Mouse (Mus musculus): Measurements from ENCODE around the gene C6.

- TF ChIP-seq CTCF (IDR thresholded peaks at IDR 0.05; ENCODE audit: low read depth, low read length) = no peak
- no peak for TF ChIP-seq TAL1 (conservative IDR thresholded peaks at IDR 0.05; ENCODE audit: low read depth, low read length)
- TF ChIP-seq POLR2AphosphoS5 (IDR thresholded peaks at IDR 0.05; ENCODE audit: insufficient replicate concordance, low read depth, low read length) = no peak
Observed at GRCm38 (mm10) chr15:4747656-4748055, 20.7 kb downstream of the C6 start.
